Mouse (Mus musculus) lung, postnatal 0 days (tissue): ENCODE data around the gene Flt4. TPM values are rescaled to one million over a fixed set of nuclear protein-coding genes. Genes with fewer than 3 reads are reported as not detected.

Experiments
- ATAC-seq: fragments of 200-750 bp; cut with Nextera tagmentation; 2 replicates; pipeline ENCODE4 v1.8.0; 2017; ENCODE audit warnings: moderate library complexity
- DNase-seq: peaks from one replicate; pipeline ENCODE4 v3.0.0-alpha.2; 2016; ENCODE audit warnings: low spot score
- H3K27ac ChIP-seq: fragments of 300-500 bp; sonication (generic); 2 replicates; pipeline ENCODE4 v1.5.1; 2014; ENCODE audit warnings: antibody characterized with exemption, mild to moderate bottlenecking, low read length, mixed read lengths
- H3K27me3 ChIP-seq: fragments of 300-500 bp; sonication (generic); replicated peaks from 2 replicates; pipeline ENCODE4 v1.6.1; 2014; ENCODE audit warnings: low read length, mixed read lengths; ENCODE audit not compliant: insufficient read depth
- H3K36me3 ChIP-seq: fragments of 300-500 bp; sonication (generic); 2 replicates; pipeline ENCODE4 v1.6.1; 2014; ENCODE audit warnings: low read length, mixed read lengths; ENCODE audit not compliant: insufficient read depth
- H3K4me1 ChIP-seq: fragments of 300-500 bp; sonication (generic); 2 replicates; pipeline ENCODE4 v1.6.1; 2014; ENCODE audit warnings: antibody characterized with exemption, low read depth, low read length, mixed read lengths; ENCODE audit not compliant: insufficient read depth
- H3K4me2 ChIP-seq: fragments of 300-500 bp; sonication (generic); replicated peaks from 2 replicates; pipeline ENCODE4 v1.6.1; 2014; ENCODE audit warnings: low read depth, mild to moderate bottlenecking, low read length, moderate library complexity, mixed read lengths
- H3K4me3 ChIP-seq: fragments of 300-500 bp; sonication (generic); 2 replicates; pipeline ENCODE4 v1.5.1; 2014; ENCODE audit warnings: low read depth, low read length
- H3K9ac ChIP-seq: fragments of 300-500 bp; sonication (generic); replicated peaks from 2 replicates; pipeline ENCODE4 v1.6.1; 2014; ENCODE audit warnings: low read depth, mild to moderate bottlenecking
- H3K9me3 ChIP-seq: fragments of 300-500 bp; sonication (generic); 2 replicates; pipeline ENCODE4 v1.6.1; 2016; ENCODE audit warnings: low read length, mixed read lengths
- CTCF ChIP-seq: IDR thresholded peaks from 2 replicates; pipeline ENCODE4 v1.5.1; 2016; ENCODE audit warnings: antibody characterized with exemption, mild to moderate bottlenecking
- EP300 ChIP-seq: IDR thresholded peaks from 2 replicates; pipeline ENCODE4 v1.6.1; 2016; ENCODE audit warnings: antibody characterized with exemption, mild to moderate bottlenecking, control low read depth
- WGBS: fragments of 180-500 bp; shearing (Covaris S2); extraction: QIAGEN DNeasy Blood & Tissue Kit; methylation state at CpG from one replicate; pipeline ENCODE4 v1.1.7; 2014; 5-methylcytosine and 5-hydroxymethylcytosine counted together
- polyA plus RNA-seq: library from polyadenylated mRNA; unstranded; fragments of >200 nt; fragmentation: Nextera tagmentation; extraction: Ambion mirVana; gene quantifications from 2 replicates; pipeline ENCODE4 v1.2.1, GENCODE M21; 2015

Gene Flt4
- polyA plus RNA-seq, 1 experiment from 2014 or later = 9.8 TPM

DNA sequence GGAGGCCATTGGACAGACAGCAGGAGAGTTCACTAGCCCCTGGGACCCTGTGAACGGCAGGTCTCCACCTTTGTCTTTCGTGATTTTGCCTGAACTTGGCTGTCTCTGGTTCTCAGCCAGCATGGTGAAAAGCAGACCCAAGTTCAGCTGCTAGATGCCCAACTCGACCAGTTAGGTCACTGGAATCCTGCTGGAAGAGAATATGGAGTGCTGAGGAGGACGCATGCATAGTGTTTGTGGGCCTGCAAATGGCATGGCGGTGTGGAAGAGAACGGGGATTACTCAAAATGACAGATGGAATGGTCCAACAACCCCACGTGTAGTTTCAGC is 50.4 kb downstream of the Flt4 start:
- no peak for TF ChIP-seq CTCF
- TF ChIP-seq EP300 = no peak
- Histone ChIP-seq H3K4me1 (peaks cover 3% of the 10 kb centered on the region; the same call in 1 of the 2 replicates), H3K9me3 (no peaks in the 10 kb centered on the region), H3K4me3 (no peak overlapping the region), H3K27me3 (no peaks in the 10 kb centered on the region), H3K27ac (peak overlapping the region; percentile 78), H3K9ac (no peak overlapping the region), H3K4me2 (no peak overlapping the region), H3K36me3 (no peaks in the 10 kb centered on the region)
- ATAC-seq (no peak), DNase-seq (no peak)
- 62% methylated on average over 7 of the region's 7 CpGs for WGBS

DNA sequence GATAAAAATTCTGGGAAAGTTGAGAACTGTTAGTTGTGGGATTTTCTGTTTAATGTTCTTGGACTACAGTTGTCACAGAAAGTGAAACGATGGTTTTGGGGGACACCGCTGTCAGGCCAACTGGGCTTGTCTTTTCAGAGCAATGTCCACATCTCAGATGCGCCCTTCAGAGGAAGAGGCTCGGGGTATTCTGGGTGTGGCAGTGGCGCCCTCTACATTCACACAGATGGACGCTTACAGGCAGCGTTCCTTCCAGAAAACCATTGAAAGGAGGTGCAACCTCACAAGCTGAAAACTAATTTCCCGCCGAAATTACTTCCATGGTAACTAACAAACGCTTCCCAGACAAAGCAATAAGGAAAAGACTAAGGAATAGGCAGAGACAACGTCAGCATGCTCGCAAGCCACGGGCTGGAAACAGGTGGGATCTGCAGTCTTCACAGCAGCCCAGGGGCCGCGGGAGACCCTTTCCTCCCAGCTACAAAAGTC is 53.3 kb downstream of the Flt4 start:
- H3K9me3 ChIP-seq = no peaks in the 10 kb centered on the region
- H3K4me2 ChIP-seq = no peak overlapping the region
- H3K4me1 ChIP-seq = peaks cover 3% of the 10 kb centered on the region; the same call in 1 of the 2 replicates
- no peak overlapping the region for H3K4me3 ChIP-seq
- no peak overlapping the region for H3K9ac ChIP-seq
- ATAC-seq (no peak), DNase-seq (no peak)
- TF ChIP-seq EP300 (no peak), CTCF (peak; percentile 35; the same call in 1 of the 2 replicates)
- 52% methylated on average over 15 of the region's 15 CpGs for WGBS
- H3K27me3 ChIP-seq = no peaks in the 10 kb centered on the region
- H3K27ac ChIP-seq = no peak overlapping the region
- no peaks in the 10 kb centered on the region for H3K36me3 ChIP-seq

- DNase-seq = no peak
- WGBS = 63% methylated on average over 5 of the region's 5 CpGs
- no peaks in the 10 kb centered on the region for H3K9me3 ChIP-seq
- H3K27me3 ChIP-seq = no peaks in the 10 kb centered on the region
- no peak within 1 kb of the TSS for H3K27ac ChIP-seq
- no peaks in the 10 kb centered on the region; the same call in 1 of the 2 replicates for H3K4me1 ChIP-seq
- H3K9ac ChIP-seq = no peak within 1 kb of the TSS
- no peak for ATAC-seq
- no peak within 1 kb of the TSS for H3K4me3 ChIP-seq
- TF ChIP-seq EP300 = no peak
- TF ChIP-seq CTCF = no peak
- no peaks in the 10 kb centered on the region for H3K36me3 ChIP-seq
- H3K4me2 ChIP-seq = no peak within 1 kb of the TSS
These were observed 54.2 kb downstream of the Flt4 start, which contains the start of gene Scgb3a1 for GRCm38 (mm10) chr11:49663310-49663709. TSS of gene Scgb3a1 (plus strand) at chr11:49663610.

- Histone ChIP-seq H3K27me3 (no peaks in the 10 kb centered on the region), H3K4me3 (no peak overlapping the region), H3K9me3 (no peaks in the 10 kb centered on the region), H3K4me2 (no peak overlapping the region), H3K4me1 (no peaks in the 10 kb centered on the region), H3K9ac (no peak overlapping the region), H3K36me3 (no peaks in the 10 kb centered on the region), H3K27ac (no peak overlapping the region)
- TF ChIP-seq CTCF = no peak
- ATAC-seq = no peak
- WGBS = 74% methylated on average over 12 of the region's 12 CpGs
- DNase-seq = no peak
These were observed 55.4 kb downstream of the Flt4 start for GRCm38 (mm10) chr11:49664262-49665140.

DNA sequence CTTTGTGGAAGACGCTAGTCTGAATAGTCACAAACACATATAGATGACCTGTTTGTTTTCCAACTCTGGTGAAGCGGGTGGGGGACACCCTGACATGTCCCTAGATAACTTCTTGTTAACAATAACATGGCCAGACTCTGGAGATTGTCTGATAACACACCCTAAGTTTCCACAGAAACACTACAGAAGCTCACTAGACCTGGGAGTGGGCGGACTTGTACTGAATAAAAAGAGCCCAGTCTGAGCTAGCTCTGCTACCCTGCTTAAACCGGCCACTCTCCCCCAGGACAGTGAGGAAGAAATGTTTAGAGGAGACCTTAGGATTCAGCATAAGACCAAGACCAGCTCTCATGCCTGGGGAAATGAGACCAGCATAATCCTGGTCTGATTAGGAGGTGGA is 56.4 kb downstream of the Flt4 start:
- H3K9me3 ChIP-seq = no peaks in the 10 kb centered on the region
- H3K27ac ChIP-seq = no peak overlapping the region
- H3K4me2 ChIP-seq = no peak overlapping the region
- H3K27me3 ChIP-seq = no peaks in the 10 kb centered on the region
- H3K4me3 ChIP-seq = no peak overlapping the region
- 67% methylated on average over 4 of the region's 4 CpGs for WGBS
- no peaks in the 10 kb centered on the region for H3K4me1 ChIP-seq
- DNase-seq (no peak), ATAC-seq (peak; percentile 28; the same call in 1 of the 2 replicates)
- no peak overlapping the region for H3K9ac ChIP-seq
- no peaks in the 10 kb centered on the region for H3K36me3 ChIP-seq
- no peak for TF ChIP-seq EP300
- TF ChIP-seq CTCF = no peak

- no peak overlapping the region for H3K9ac ChIP-seq
- H3K4me2 ChIP-seq = no peak overlapping the region
- DNase-seq (no peak), ATAC-seq (no peak)
- H3K4me1 ChIP-seq = no peaks in the 10 kb centered on the region
- no peaks in the 10 kb centered on the region for H3K9me3 ChIP-seq
- 75% methylated on average over 3 of the region's 3 CpGs for WGBS
- no peak overlapping the region for H3K27ac ChIP-seq
- no peaks in the 10 kb centered on the region for H3K27me3 ChIP-seq
- no peak overlapping the region for H3K4me3 ChIP-seq
- TF ChIP-seq EP300 (no peak), CTCF (0 out of 2 replicates have a peak, but pooled peaks have one; percentile 6)
- H3K36me3 ChIP-seq = peaks cover 21% of the 10 kb centered on the region
These were observed 64.4 kb downstream of the Flt4 start for GRCm38 (mm10) chr11:49673433-49673832.
